Mouse (Mus musculus): ENCODE results near the gene Gm16867.
"Not testable (repeated sequence)": the region's sequence is repeated elsewhere in the genome, so short reads cannot be mapped to it uniquely, and the experiment has no call there.

Gene Gm16867

DNA sequence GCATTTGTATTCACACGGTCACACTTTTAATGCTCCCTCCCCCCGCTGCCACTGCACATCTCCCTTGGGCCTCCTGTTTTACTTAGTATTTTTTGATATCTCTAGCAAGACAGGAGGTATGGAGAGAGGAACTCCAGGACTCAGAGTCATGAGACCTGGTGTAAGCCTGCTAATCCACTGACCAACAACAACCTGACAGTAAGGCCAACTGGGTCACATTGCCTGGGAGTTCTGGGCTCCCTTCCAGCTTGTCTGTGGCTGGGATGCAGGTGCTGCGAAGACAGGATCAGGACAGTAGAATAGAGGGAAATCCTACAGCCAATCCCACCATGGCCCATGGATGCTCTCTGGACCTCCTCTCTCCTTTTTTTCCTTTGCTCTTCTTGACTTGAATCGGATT, 38.7 kb downstream of the Gm16867 start:
- DNase-seq, result not testable (repeated sequence)

DNA sequence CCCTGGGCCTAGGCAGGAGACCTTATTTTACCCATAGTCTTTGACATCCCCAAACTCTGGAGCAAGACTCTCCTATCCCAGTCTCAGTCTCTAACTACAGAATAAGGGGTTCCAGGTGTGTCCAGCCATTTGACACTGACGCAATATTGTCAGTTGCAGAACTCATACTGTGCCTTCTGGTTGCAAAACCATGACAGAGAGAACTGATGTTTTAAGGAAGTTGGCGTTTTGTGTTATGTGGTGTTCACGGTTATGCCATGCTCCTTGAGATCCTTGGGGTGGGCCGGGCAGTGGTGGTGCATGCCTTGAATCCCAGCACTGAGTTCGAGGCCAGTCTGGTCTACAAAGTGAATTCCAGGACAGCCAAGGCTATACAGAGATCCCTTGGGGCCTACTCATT, 45.5 kb downstream of the Gm16867 start:
- DNase-seq, result not testable (repeated sequence)

DNA sequence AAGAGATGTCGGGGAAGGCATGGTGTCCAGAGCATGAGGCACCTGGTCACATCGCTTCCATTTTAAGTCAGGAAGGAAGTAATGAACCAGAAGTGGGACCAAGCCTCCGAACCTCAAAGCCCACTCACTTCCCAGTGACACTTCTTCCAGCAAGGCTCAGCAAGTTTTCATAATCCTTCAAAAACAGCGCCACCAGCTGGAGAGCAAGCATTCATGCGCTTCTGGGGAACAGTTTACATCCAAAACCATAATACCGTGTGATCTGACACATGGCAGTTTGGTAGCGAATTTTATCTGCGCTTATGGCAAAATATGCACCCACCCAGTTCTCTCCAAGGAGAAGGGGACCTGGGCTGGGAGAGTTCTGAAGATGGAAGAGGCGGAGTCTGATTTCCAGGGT, 48.5 kb downstream of the Gm16867 start:
- not testable (repeated sequence) for DNase-seq

GRCm38 (mm10) chr14:69448845-69449244, 54.3 kb downstream of the Gm16867 start:
- DNase-seq, result not testable (repeated sequence)

- not testable (repeated sequence) for DNase-seq
Observed at GRCm38 (mm10) chr14:69447006-69447405, 56.2 kb downstream of the Gm16867 start.

DNA sequence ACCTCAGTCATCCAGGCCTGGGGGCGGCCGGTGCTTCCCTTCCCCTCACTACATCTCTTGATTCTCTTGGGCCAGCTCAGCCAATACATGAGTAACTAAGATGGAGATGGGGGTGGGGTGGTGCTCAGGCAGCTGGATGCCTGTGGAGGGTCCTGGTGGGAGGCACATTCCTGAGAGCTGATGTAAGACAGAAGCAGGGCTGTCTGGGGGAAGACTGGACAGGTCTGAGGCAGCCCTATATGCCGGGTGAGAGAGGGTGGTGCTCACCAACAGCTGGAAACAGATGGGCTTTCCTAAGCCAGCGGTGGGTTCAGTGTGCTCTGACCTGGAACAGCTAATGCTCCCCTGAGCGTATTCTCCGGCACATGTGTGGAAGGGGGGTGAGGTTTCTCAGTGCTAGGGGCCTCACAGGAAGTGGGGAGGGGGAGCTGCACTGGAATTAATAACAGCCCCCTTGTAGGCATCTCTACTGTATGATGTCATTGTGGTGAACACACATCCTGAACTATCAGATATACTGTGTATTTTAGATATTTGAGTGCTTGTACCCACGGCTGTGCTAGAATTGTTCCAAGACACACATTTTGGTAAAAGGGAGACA, 60.0 kb downstream of the Gm16867 start:
- DNase-seq, result not testable (repeated sequence)

DNA sequence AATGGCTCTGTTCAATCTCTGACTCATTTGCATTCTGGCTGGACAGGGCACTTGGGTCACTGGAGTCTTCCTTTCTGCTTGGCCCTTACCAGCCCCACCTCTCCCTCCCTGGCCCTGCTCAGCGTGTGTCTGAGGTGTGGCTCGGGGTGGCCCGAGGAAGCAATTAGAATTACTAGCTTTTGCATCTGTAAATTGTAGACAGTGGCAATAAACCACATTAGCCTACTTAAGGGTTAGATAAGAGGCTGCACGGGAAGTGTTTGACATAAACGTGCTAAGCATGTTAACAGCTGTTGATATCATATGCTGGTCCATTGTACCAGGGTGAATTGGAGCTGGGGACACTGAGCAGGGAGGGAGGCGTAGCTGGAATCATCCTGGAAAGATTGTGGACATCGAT, 62.2 kb downstream of the Gm16867 start:
- not testable (repeated sequence) for DNase-seq

- not testable (repeated sequence) for DNase-seq
Observed at GRCm38 (mm10) chr14:69438678-69439214, 64.4 kb downstream of the Gm16867 start.

DNA sequence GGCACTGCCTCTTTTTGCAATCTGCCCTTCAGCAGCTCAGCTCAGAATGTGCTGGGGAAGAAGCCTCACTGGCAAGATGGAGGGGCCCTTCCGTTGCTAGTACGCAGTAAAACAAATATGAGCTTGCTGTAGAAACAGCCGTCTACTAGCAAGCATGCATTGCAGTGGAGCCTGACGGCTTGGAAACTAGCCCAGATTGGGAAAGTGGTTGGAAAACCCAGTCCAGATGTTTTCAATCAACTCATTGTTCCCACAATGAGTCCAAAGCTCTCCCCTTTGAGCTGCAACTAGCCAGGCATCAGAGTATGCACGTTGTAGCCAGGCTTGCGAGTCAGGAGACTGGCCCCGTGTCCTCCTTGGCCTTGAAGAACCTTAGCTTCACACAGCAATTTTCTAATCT, 82.2 kb downstream of the Gm16867 start:
- DNase-seq, result not testable (repeated sequence)

GRCm38 (mm10) chr14:69417545-69417944, 85.6 kb downstream of the Gm16867 start:
- DNase-seq, result not testable (repeated sequence)
